In genomic region chr11:78177437-78177836, GRCm38 (mm10) we compare ENCODE assay signal across 8 mouse cellular contexts. TPM values are rescaled to one million over a fixed set of nuclear protein-coding genes. Genes with fewer than 3 reads are reported as not detected.
DNase-seq lines count a peak whose midpoint lies in the region; ATAC-seq lines count a peak whose summit lies in the region.

No protein-coding gene starts in this region.

- peak overlapping the region; percentile 49 for H3K4me3 ChIP-seq in embryonic facial prominence, embryonic 12.5 days
- peak overlapping the region; percentile 64 for H3K4me3 ChIP-seq in hindbrain, embryonic 16.5 days (ENCODE audit: low read length)
- H3K4me3 ChIP-seq in liver, embryonic 16.5 days (ENCODE audit: low read depth, low read length), result peak overlapping the region; percentile 87
- peak overlapping the region; percentile 62 for H3K4me3 ChIP-seq in neural tube, embryonic 15.5 days (replicated peaks)

- H3K9me3 ChIP-seq in embryonic facial prominence, embryonic 12.5 days, result no peaks in the 10 kb centered on the region
- H3K9me3 ChIP-seq in hindbrain, embryonic 16.5 days (ENCODE audit: control insufficient read depth, low read length), result no peaks in the 10 kb centered on the region
- H3K9me3 ChIP-seq in liver, embryonic 16.5 days (replicated peaks; ENCODE audit: control insufficient read depth, low read length), result no peaks in the 10 kb centered on the region
- H3K9me3 ChIP-seq in neural tube, embryonic 15.5 days (replicated peaks), result no peaks in the 10 kb centered on the region

- peak overlapping the region; percentile 70 for H3K9ac ChIP-seq in embryonic facial prominence, embryonic 12.5 days
- H3K9ac ChIP-seq in hindbrain, embryonic 16.5 days (ENCODE audit: low read depth, low read length), result peak overlapping the region; percentile 57; the same call in 1 of the 2 replicates
- H3K9ac ChIP-seq in liver, embryonic 16.5 days (ENCODE audit: low read depth, low read length), result peak overlapping the region; percentile 95
- H3K9ac ChIP-seq in neural tube, embryonic 15.5 days (replicated peaks), result peak overlapping the region; percentile 53

- no peaks in the 10 kb centered on the region for H3K27me3 ChIP-seq in embryonic facial prominence, embryonic 12.5 days
- H3K27me3 ChIP-seq in hindbrain, embryonic 16.5 days (replicated peaks; ENCODE audit: control insufficient read depth, insufficient read depth, low read length), result no peaks in the 10 kb centered on the region
- no peaks in the 10 kb centered on the region for H3K27me3 ChIP-seq in liver, embryonic 16.5 days (ENCODE audit: control insufficient read depth, insufficient read depth, low read depth, low read length)
- no peaks in the 10 kb centered on the region for H3K27me3 ChIP-seq in neural tube, embryonic 15.5 days (replicated peaks)

- H3K27ac ChIP-seq in embryonic facial prominence, embryonic 12.5 days, result peak overlapping the region; percentile 97
- H3K27ac ChIP-seq in hindbrain, embryonic 16.5 days (ENCODE audit: low read depth, low read length), result no peak overlapping the region
- H3K27ac ChIP-seq in liver, embryonic 16.5 days (ENCODE audit: low read length), result peak overlapping the region; percentile 98
- H3K27ac ChIP-seq in neural tube, embryonic 15.5 days (replicated peaks), result peak overlapping the region; percentile 90

- peaks cover 29% of the 10 kb centered on the region for H3K36me3 ChIP-seq in embryonic facial prominence, embryonic 12.5 days
- H3K36me3 ChIP-seq in hindbrain, embryonic 16.5 days (ENCODE audit: control insufficient read depth, insufficient read depth, low read length), result peaks cover 12% of the 10 kb centered on the region
- peaks cover 27% of the 10 kb centered on the region for H3K36me3 ChIP-seq in liver, embryonic 16.5 days (ENCODE audit: control insufficient read depth, insufficient read depth)
- peaks cover 24% of the 10 kb centered on the region for H3K36me3 ChIP-seq in neural tube, embryonic 15.5 days

- H3K4me1 ChIP-seq in embryonic facial prominence, embryonic 12.5 days, result peaks cover 43% of the 10 kb centered on the region
- H3K4me1 ChIP-seq in hindbrain, embryonic 16.5 days (ENCODE audit: control insufficient read depth, insufficient read depth, low read depth, low read length), result peaks cover 42% of the 10 kb centered on the region
- H3K4me1 ChIP-seq in liver, embryonic 16.5 days (ENCODE audit: control insufficient read depth, low read depth, low read length), result peaks cover 55% of the 10 kb centered on the region
- peaks cover 67% of the 10 kb centered on the region for H3K4me1 ChIP-seq in neural tube, embryonic 15.5 days

- peak overlapping the region; percentile 88 for H3K4me2 ChIP-seq in embryonic facial prominence, embryonic 12.5 days (replicated peaks)
- H3K4me2 ChIP-seq in hindbrain, embryonic 16.5 days (ENCODE audit: low read length), result peak overlapping the region; percentile 81
- peak overlapping the region; percentile 71 for H3K4me2 ChIP-seq in liver, embryonic 16.5 days (ENCODE audit: low read depth, low read length)
- H3K4me2 ChIP-seq in neural tube, embryonic 15.5 days, result peak overlapping the region; percentile 79

- ATAC-seq in embryonic facial prominence, embryonic 12.5 days (ENCODE audit: insufficient number of reproducible peaks, insufficient read depth, low FRiP score, low TSS enrichment), result no peak
- peak; percentile 3; the same call in 1 of the 2 replicates for ATAC-seq in hindbrain, embryonic 16.5 days
- peak; percentile 38 for ATAC-seq in liver, embryonic 16.5 days (ENCODE audit: low read depth)
- no peak for ATAC-seq in neural tube, embryonic 15.5 days (ENCODE audit: low FRiP score)

- WGBS in embryonic facial prominence, embryonic 12.5 days, result under 1% methylated on average over 10 of the region's 10 CpGs
- WGBS in hindbrain, embryonic 16.5 days, result 3% methylated on average over 10 of the region's 10 CpGs
- 0% methylated on average over 10 of the region's 10 CpGs for WGBS in liver, embryonic 16.5 days (ENCODE audit: insufficient replicate concordance)
- 3% methylated on average over 10 of the region's 10 CpGs for whole genome bisulfite sequencing in neural tube, embryonic 15.5 days

- peak; percentile 96 for DNase-seq in kidney, adult 11 months
- no peak for DNase-seq in kidney, adult 18-20 months
- no peak for DNase-seq in MN1 (ENCODE audit: low spot score)
- no peak for DNase-seq in cerebellum, adult 11 months

RNA-seq across cellular contexts. Expression of gene Tlcd1, which starts 0.9 kb away (rescaled TPM):
- polyA plus RNA-seq in embryonic facial prominence, embryonic 12.5 days (2016; fragmentation: Nextera tagmentation; extraction: Ambion mirVana), result 13.5 and 14.2 TPM in 2 replicates
- 19.7 and 20.1 TPM in 2 replicates for polyA plus RNA-seq in hindbrain, embryonic 16.5 days (2015; fragmentation: Nextera tagmentation; extraction: Ambion mirVana)
- 39.9 and 40.3 TPM in 2 replicates for polyA plus RNA-seq in liver, embryonic 16.5 days (2015; fragmentation: Nextera tagmentation; extraction: Ambion mirVana)
- polyA plus RNA-seq in neural tube, embryonic 15.5 days (2015; fragmentation: Nextera tagmentation; extraction: Ambion mirVana), result 19.3 and 20.0 TPM in 2 replicates

RNA-seq across cellular contexts. Expression of gene Nek8, which starts 1.0 kb away (rescaled TPM):
- 17.5 and 18.9 TPM in 2 replicates for polyA plus RNA-seq in embryonic facial prominence, embryonic 12.5 days (2016; fragmentation: Nextera tagmentation; extraction: Ambion mirVana)
- polyA plus RNA-seq in hindbrain, embryonic 16.5 days (2015; fragmentation: Nextera tagmentation; extraction: Ambion mirVana), result 7.1 and 7.7 TPM in 2 replicates
- 10.2 and 10.4 TPM in 2 replicates for polyA plus RNA-seq in liver, embryonic 16.5 days (2015; fragmentation: Nextera tagmentation; extraction: Ambion mirVana)
- polyA plus RNA-seq in neural tube, embryonic 15.5 days (2015; fragmentation: Nextera tagmentation; extraction: Ambion mirVana), result 7.0 and 9.7 TPM in 2 replicates

RNA-seq across cellular contexts. Expression of gene Rpl23a, which starts 5.9 kb away (rescaled TPM):
- polyA plus RNA-seq in embryonic facial prominence, embryonic 12.5 days (2016; fragmentation: Nextera tagmentation; extraction: Ambion mirVana), result 1,221 and 1,230 TPM in 2 replicates
- 662 and 677 TPM in 2 replicates for polyA plus RNA-seq in hindbrain, embryonic 16.5 days (2015; fragmentation: Nextera tagmentation; extraction: Ambion mirVana)
- polyA plus RNA-seq in liver, embryonic 16.5 days (2015; fragmentation: Nextera tagmentation; extraction: Ambion mirVana), result 609 and 714 TPM in 2 replicates
- polyA plus RNA-seq in neural tube, embryonic 15.5 days (2015; fragmentation: Nextera tagmentation; extraction: Ambion mirVana), result 774 and 869 TPM in 2 replicates

RNA-seq across cellular contexts. Expression of gene Rab34, which starts 10.8 kb away (rescaled TPM):
- polyA plus RNA-seq in embryonic facial prominence, embryonic 12.5 days (2016; fragmentation: Nextera tagmentation; extraction: Ambion mirVana), result 164 and 181 TPM in 2 replicates
- 57.3 and 60.3 TPM in 2 replicates for polyA plus RNA-seq in hindbrain, embryonic 16.5 days (2015; fragmentation: Nextera tagmentation; extraction: Ambion mirVana)
- polyA plus RNA-seq in liver, embryonic 16.5 days (2015; fragmentation: Nextera tagmentation; extraction: Ambion mirVana), result 11.8 and 16.2 TPM in 2 replicates
- polyA plus RNA-seq in neural tube, embryonic 15.5 days (2015; fragmentation: Nextera tagmentation; extraction: Ambion mirVana), result 66.1 and 71.0 TPM in 2 replicates

RNA-seq across cellular contexts. Expression of gene Traf4, which starts 12.0 kb away (rescaled TPM):
- polyA plus RNA-seq in embryonic facial prominence, embryonic 12.5 days (2016; fragmentation: Nextera tagmentation; extraction: Ambion mirVana), result 119 and 122 TPM in 2 replicates
- polyA plus RNA-seq in hindbrain, embryonic 16.5 days (2015; fragmentation: Nextera tagmentation; extraction: Ambion mirVana), result 80.1 and 97.4 TPM in 2 replicates
- 25.4 and 28.6 TPM in 2 replicates for polyA plus RNA-seq in liver, embryonic 16.5 days (2015; fragmentation: Nextera tagmentation; extraction: Ambion mirVana)
- polyA plus RNA-seq in neural tube, embryonic 15.5 days (2015; fragmentation: Nextera tagmentation; extraction: Ambion mirVana), result 82.1 and 85.4 TPM in 2 replicates

Comparison
In these comparisons a context has a peak if more than half of its experiments do, and no peak if none do; other contexts are left out.
1. ATAC-seq: peak in hindbrain, embryonic 16.5 days (single experiment) and liver, embryonic 16.5 days (single experiment); none in embryonic facial prominence, embryonic 12.5 days (single experiment) and neural tube, embryonic 15.5 days (single experiment).
2. Peak in every context shown above with its lines, with median percentiles within 50 percentile points of each other: H3K4me2 ChIP-seq, H3K4me3 ChIP-seq and H3K9ac ChIP-seq.